Mouse (Mus musculus) monocyte, adult 5-6 weeks (primary cell): ENCODE results near the gene Fbp2. TPM values are rescaled to one million over a fixed set of nuclear protein-coding genes. Genes with fewer than 3 reads are reported as not detected.

Source experiments
- total RNA-seq: library from RNA; stranded (forward); fragments of 200-1000, 200-491, 200-594 nt; gene quantifications from 3 replicates; pipeline ENCODE4 v1.2.3, GENCODE M21; 2017

Fbp2 gene
- total RNA-seq, 1 experiment from 2014 or later, result not detected

Other genes with a start within 250 kb of the Fbp2 start
- 2.0 to 10.9 TPM (median 2.5 TPM) in 3 replicates for gene 6720489N17Rik, start 234.2 kb downstream of the Fbp2 start, total RNA-seq
- 21.8 to 30.7 TPM (median 23.9 TPM) in 3 replicates for gene Platr25, start 97.7 kb downstream of the Fbp2 start, total RNA-seq
- gene Gm5141, start 72.6 kb downstream of the Fbp2 start, total RNA-seq, result 1.4 to 4.7 TPM (median 1.7 TPM) in 3 replicates
- 0.86 TPM in 1 of 3 replicates, not detected in the others for gene Fbp1, start 29.9 kb upstream of the Fbp2 start, total RNA-seq
- gene 2010111I01Rik, start 106.5 kb upstream of the Fbp2 start, total RNA-seq, result 27.0 to 41.7 TPM (median 31.3 TPM) in 3 replicates